Mouse (Mus musculus): Measurements from ENCODE around the gene C2cd3. TPM values are rescaled to one million over a fixed set of nuclear protein-coding genes. Genes with fewer than 3 reads are reported as not detected.

The C2cd3 gene
- total RNA-seq, 2 experiments from 2014 or later: 11.1 to 17.4 TPM

DNA sequence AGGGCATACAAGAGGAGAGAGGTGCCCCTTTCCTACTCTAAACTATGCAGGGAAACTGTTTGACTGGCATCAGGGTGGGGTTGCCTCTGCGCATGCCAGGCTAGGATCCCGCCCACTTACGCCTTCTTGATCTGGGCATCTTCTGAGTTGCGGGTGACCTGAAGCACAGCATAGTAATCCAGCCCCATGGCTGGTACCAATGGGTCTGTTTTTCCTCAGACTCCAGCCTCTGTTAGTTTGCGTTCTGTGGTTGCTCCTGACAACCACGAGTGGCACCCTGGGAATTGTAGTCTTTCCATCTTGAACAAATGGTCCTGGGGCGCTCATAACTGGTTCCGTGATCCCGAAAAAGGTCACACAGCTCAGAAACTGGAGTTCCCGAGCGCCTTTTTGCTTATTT is 142.5 kb downstream of the C2cd3 start, which contains the start of gene Dnajb13:
Gene Dnajb13 (minus strand): TSS at position 388 of the 400 bp plus-strand sequence.
- 0 out of 2 replicates have a peak, but pooled peaks have one; percentile 19 for ATAC-seq (replicated peaks; ENCODE audit: low FRiP score, poor library complexity, severe bottlenecking)

Other genes with a start within 250 kb of the C2cd3 start
- gene Lipt2, start 213.0 kb upstream of the C2cd3 start, total RNA-seq (2015; ENCODE audit: low replicate concordance): 2.9 TPM in 1 of 2 replicates, not detected in the other
- gene Lipt2, start 213.0 kb upstream of the C2cd3 start, total RNA-seq (2017; ENCODE audit: low replicate concordance): 0.26 and 0.98 TPM in 2 replicates
- not detected in 2 replicates for gene Kcne3, start 195.7 kb upstream of the C2cd3 start, total RNA-seq (2015; ENCODE audit: low replicate concordance)
- gene Kcne3, start 195.7 kb upstream of the C2cd3 start, total RNA-seq (2017; ENCODE audit: low replicate concordance): 1.8 and 3.7 TPM in 2 replicates
- 11.1 and 13.2 TPM in 2 replicates for gene Pgm2l1, start 144.8 kb upstream of the C2cd3 start, total RNA-seq (2015; ENCODE audit: low replicate concordance)
- 12.7 and 18.4 TPM in 2 replicates for gene Pgm2l1, start 144.8 kb upstream of the C2cd3 start, total RNA-seq (2017; ENCODE audit: low replicate concordance)
- gene P4ha3, start 86.7 kb upstream of the C2cd3 start, total RNA-seq (2015; ENCODE audit: low replicate concordance): not detected in 2 replicates
- gene P4ha3, start 86.7 kb upstream of the C2cd3 start, total RNA-seq (2017; ENCODE audit: low replicate concordance): not detected in 2 replicates
- gene Ppme1, start 74 bp downstream of the C2cd3 start, total RNA-seq (2015; ENCODE audit: low replicate concordance): 11.5 and 16.1 TPM in 2 replicates
- 29.1 and 37.9 TPM in 2 replicates for gene Ppme1, start 74 bp downstream of the C2cd3 start, total RNA-seq (2017; ENCODE audit: low replicate concordance)
- 0.42 TPM in 1 of 2 replicates, not detected in the other for gene Ucp3, start 100.8 kb downstream of the C2cd3 start, total RNA-seq (2015; ENCODE audit: low replicate concordance)
- gene Ucp3, start 100.8 kb downstream of the C2cd3 start, total RNA-seq (2017; ENCODE audit: low replicate concordance): 0.56 TPM in 1 of 2 replicates, not detected in the other
- gene Ucp2, start 121.1 kb downstream of the C2cd3 start, total RNA-seq (2015; ENCODE audit: low replicate concordance): 1,034 and 1,242 TPM in 2 replicates
- gene Ucp2, start 121.1 kb downstream of the C2cd3 start, total RNA-seq (2017; ENCODE audit: low replicate concordance): 1,143 and 1,228 TPM in 2 replicates
- 1.5 TPM in 1 of 2 replicates, not detected in the other for gene Dnajb13, start 142.7 kb downstream of the C2cd3 start, total RNA-seq (2015; ENCODE audit: low replicate concordance)
- 2.6 and 9.2 TPM in 2 replicates for gene Dnajb13, start 142.7 kb downstream of the C2cd3 start, total RNA-seq (2017; ENCODE audit: low replicate concordance)
- gene Coa4, start 164.8 kb downstream of the C2cd3 start, total RNA-seq (2015; ENCODE audit: low replicate concordance): 1.7 and 4.0 TPM in 2 replicates
- 6.7 and 9.8 TPM in 2 replicates for gene Coa4, start 164.8 kb downstream of the C2cd3 start, total RNA-seq (2017; ENCODE audit: low replicate concordance)
- gene Rab6a, start 235.2 kb downstream of the C2cd3 start, total RNA-seq (2015; ENCODE audit: low replicate concordance): 60.5 and 60.6 TPM in 2 replicates
- gene Rab6a, start 235.2 kb downstream of the C2cd3 start, total RNA-seq (2017; ENCODE audit: low replicate concordance): 62.5 and 81.7 TPM in 2 replicates
- gene Mrpl48, start 236.1 kb downstream of the C2cd3 start, total RNA-seq (2015; ENCODE audit: low replicate concordance): 3.5 and 27.4 TPM in 2 replicates
- gene Mrpl48, start 236.1 kb downstream of the C2cd3 start, total RNA-seq (2017; ENCODE audit: low replicate concordance): 7.1 and 40.0 TPM in 2 replicates